Mouse (Mus musculus): ENCODE results near the gene AC170998.1.
A peak's percentile ranks its signal among the peaks of the same experiment; 100 is the strongest.

AC170998.1 gene

DNA sequence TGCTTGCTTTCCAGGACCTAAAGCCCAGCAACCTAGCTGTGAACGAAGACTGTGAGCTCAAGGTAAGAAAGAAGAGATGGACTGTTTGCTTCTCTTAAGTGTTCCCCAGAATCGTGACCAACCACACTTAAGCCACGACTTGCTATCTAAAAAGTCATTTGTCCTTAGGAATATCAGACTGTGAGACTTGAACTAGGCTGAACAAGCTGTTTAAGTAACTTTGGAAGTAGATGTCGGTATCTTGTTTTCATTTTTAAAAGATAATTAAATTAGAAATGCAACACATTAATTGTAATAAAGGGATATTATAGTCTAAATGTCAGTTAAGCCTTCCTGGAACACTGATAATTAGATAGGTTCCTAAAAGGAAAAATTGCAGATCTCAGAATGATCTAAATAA lies at the start of gene AC170998.1:
AC170998.1 (plus strand) TSS at position 301 of the 400 bp plus-strand sequence.
- no peak for DNase-seq

DNA sequence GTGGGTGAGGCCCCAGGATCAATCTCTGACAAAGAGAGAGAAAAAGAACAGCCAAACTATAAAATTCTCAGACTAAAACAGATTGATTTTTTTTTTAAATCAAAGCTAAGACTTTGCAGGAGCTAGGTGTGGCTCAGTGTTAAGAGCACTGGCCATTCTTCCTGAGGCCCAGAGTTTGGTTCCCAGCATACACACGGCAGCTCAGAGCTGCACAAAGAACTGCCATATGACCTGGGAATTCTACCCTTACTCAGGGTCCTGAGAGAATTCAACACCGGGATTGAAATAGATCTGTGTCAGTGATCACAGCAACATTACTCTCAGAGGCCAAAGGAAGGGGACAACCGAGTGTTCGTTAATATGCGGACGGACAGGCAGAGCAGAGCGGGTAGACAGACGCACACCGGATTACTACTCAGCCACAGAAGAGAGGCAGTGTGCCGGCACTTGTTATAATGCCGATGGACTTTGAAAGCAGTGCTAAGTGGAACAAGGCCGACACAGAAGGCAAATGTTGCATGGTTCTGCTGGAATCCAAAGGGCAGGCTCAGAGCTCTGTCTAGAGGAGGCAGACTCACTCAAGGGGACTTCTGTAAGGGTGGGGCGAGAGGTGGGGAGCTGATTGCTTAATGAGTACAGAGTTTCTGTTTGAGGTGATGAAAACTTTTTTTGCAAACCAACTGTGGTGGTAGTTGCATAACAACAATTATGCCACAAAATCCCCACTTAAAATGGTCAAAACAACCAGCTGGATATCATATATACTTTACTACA lies 43.4 kb upstream of the AC170998.1 start:
- DNase-seq, result no peak

DNA sequence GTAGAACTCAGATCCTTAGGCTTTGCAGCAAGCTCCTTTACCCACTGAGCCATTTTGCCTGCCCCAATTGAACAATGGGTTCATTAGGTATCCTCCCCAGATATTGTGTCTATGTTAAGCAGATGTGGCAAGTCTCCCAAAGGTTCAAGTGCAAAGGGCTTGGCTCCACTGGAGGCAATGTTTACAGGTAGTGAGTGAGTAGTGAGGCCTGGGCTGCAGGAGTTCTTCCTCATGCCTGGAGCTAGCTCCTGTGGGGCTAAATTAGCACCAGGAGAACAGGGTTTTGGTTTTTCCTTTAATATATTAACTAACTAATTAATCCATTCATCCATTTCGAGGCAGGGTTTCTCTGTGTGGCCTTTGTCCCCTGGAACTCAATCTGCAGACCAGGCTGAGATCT lies 42.3 kb upstream of the AC170998.1 start:
- no peak for DNase-seq

DNA sequence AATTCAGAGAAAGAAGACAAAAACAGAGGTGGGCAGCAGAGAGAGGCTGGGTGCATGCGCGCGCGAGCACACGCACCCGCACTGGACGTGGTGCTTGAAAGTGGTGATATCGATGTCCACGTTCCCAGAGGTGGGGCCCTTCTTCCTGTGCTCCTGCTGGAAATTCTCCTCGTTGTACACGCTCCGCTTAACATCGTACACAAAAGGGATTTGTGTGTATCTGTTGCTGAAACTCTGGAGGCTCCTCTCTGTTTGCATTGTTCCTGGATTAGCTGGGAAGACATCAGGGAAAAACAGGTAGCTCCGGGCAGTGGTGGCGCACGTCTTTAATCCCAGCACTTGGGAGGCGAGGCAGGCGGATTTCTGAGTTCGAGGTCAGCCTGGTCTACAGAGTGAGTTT lies 41.3 kb upstream of the AC170998.1 start:
- no peak for DNase-seq

DNA sequence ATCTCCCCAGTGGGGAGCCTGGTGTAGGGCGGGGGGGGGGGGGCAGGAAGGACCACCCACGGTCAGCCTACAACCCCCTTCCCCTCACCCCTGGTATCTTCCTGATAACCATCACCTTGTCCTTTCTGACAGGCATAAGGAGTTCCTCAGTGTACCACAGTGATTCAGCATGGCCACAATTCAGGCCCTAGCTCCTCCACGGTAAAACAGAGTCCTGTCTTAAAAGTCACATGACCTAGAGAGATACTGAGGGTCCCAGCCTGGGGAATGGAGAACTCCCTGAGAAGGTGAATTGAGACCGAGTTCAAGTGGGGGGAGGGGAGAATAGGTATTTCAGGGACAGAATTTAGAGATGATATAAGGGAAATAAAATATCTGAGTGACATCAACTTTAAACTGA lies 38.5 kb upstream of the AC170998.1 start:
- DNase-seq, result no peak

DNA sequence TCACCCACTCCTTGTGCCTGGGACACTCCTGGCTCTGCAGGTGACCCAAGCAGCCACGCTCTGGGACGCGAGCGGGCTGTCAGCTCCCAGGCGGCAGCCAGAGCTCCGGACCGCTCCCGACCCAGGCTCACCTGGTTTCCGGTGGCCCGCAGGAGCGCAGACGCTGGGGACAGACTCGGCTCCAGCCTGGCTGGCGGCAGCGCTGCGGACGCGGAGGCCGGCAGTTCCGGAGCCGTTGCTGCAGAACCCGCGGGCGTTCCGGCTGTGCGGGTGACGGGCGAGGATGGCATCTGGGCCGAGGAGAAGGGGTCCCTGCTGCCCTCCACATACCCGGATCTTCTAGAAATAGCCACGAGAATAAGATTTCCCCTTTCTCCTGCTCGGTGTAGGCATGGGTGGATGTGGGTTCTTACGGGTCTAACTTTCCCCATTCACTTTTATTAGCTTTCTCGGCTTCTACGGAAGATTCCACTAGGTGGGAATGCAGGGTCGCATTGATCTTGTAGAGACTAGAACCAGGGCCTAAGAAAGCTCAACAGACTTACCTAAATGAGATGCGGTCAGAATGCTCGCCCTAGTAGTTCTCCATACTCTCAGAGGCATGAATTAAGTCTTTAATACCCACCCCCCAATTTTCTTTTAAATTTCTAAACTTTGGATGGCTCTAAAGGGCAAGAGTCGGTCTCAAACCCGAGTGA lies 36.1 kb upstream of the AC170998.1 start, which contains the start of gene Slc26a8:
Slc26a8 (minus strand) TSS at position 648 of the 698 bp plus-strand sequence.
- peak in 1 of 2 experiments; percentile 12 for DNase-seq

DNA sequence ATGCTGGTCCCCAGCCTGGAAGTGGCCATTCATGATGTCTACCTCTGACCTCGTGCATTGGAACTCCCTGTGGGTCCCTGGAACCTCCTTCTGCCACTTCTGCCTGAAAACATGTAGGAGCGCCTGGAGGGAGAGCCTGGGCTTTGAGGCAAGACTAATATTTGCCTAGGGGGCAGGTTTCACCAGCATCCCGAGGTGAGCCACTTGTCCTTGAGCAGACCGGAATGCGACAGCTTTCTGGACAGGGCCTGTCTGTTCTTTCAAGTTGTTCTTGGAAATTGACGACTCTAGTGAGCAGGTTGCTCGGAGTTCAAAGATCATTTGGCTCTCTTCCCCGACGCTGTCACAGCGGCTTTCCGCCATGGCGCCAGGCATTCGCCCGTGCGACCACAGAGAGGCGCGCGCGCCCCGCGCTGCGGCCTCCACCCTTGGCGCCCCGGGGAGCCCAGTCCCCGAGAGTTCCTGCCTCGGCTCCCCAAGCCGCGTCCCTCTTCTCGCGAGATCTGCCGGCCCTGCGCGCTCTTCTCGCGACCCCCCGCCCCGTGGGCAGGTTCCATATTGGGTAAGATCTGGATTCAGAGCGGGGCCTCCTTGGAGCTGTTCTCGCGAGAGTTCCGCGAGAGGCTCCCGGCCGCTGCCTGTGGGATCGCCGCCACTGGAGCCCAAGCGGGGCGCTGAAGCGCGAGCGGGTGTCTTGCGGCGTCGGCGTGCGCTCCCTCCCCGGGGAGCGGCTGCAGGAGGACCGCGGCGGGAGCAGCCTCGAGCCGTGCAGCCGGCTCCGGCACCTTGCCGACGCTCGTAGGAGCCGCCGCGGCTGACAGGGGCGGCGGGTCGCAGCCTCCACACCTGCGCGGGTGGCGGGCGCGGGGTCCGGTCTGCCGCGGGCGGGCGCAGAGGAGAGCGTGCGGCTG lies 34.9 kb upstream of the AC170998.1 start, which contains the start of gene Mapk14:
Mapk14 (plus strand) TSS at position 554 of the 911 bp plus-strand sequence.
- DNase-seq, result peak; percentile 100

DNA sequence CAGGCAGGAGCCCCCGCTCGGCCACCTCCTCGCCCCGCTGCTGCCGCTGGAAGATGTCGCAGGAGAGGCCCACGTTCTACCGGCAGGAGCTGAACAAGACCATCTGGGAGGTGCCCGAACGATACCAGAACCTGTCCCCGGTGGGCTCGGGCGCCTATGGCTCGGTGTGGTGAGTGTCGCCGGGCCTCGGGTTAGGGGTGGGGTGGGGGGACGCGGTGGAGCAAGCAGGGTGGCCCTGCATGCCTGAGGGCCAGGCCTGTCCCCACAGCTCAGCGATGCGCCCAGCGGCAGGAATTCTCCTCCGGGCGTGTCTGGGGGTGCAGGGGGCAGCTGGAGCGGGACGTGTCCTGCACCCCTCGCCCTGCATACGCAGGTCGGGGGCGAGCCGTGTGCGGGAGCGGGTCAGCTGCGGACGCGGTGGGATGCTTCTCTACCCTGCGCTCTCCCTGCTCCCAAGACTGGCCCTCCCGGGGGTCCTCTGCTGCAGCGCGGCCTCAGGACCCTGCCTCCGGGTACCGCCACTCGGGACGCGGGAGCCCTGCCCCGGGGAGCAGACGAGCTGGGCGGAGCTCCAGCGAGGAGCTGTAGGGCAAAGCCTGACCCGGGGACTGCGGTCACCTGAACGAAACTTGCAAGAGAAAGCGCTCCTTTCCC lies 34.1 kb upstream of the AC170998.1 start:
- DNase-seq, result peak; percentile 48 to 62

DNA sequence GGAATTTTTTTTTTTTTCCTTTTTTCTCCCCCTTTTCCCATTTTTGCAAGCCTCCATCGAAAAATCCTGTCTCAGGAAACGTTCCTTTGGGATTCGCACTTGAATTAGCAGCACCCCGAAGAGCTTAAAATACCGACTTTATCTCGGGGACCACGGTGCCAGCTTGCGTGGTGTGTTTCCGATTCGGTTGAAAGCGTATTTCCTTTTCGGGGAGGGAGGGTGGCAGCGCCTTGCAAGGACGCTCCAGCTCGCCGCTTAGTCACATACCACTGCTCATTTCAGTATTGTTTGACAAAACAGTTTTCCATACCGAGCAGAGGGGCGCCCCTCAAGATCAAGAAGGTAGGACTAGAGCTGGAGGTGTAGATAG lies 33.6 kb upstream of the AC170998.1 start:
- peak; percentile 51 to 59 for DNase-seq

DNA sequence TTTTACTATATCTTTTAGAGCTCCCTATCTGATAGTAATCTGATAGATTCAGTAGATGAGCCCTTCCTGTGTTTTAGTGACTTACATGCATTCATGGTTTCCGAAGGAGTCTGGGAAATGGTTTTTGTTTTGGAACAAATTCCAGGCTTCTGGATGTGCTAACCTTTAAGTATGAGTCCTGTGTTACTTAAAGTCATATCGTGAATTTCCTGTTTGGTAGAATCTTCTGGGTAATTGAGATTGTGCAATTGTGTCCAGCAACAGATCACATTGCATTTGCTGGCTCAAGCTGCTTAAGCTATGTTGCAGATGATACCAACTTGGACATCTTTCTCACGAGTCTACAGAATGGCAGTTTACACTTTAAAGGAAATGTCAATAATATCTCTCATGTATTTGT lies 32.8 kb upstream of the AC170998.1 start:
- no peak for DNase-seq

DNA sequence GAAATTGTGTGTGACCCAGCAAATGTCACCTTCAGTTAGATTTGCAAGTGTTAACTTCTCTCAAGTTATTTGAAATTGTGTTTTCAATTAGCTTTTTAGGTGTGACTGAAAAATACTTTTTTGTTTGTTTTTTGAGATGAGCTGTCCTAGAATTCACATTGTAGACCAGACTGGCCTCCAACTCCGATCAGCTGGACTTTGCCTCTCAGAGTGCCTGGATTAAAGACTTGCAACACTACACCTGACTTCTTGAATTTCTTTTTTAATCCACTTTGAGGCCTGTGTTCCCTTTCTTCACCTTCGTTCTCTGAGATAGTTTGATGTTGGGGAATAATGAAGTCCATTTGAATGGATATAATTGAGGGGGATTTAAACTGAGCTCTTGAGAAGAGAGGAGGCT lies 31.8 kb upstream of the AC170998.1 start:
- DNase-seq, result no peak

DNA sequence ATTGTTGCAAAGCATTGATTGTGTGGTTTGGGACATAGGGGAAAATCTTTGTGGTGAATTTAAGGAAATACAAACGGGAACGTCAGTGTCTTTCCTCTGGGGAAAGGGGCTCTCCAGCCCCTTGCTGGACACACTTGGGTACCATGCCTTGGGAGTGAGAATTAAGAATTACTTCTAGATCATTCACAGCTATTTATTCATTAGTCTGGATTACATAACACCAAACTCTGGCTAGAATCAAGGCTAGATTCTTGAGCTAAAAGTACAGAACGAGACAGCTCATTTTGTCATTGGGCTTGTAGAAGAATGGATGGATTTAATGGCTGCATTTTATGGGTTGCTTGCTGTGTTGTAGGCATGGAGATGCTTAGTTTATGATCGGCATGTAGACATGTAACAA lies 31.1 kb upstream of the AC170998.1 start:
- DNase-seq, result no peak

DNA sequence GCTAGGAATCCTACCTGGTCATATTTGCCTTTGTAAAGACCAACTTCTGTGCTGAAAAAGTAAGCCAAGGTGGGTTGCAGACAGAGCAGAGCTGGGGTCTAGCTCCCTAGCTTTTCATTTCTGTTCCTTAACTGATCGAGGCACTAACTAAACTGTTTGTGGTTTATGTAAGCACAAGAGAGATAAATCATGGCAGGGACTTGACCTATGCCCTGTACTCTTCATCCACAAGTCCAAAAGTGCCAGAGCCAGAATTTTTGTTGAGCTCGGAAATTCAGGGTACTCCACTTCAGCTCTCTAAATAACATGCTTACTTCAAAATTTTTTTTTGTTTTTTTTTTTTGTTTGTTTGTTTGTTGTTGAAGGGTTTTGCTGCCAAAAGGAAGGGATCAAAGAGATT lies 29.2 kb upstream of the AC170998.1 start:
- no peak for DNase-seq

DNA sequence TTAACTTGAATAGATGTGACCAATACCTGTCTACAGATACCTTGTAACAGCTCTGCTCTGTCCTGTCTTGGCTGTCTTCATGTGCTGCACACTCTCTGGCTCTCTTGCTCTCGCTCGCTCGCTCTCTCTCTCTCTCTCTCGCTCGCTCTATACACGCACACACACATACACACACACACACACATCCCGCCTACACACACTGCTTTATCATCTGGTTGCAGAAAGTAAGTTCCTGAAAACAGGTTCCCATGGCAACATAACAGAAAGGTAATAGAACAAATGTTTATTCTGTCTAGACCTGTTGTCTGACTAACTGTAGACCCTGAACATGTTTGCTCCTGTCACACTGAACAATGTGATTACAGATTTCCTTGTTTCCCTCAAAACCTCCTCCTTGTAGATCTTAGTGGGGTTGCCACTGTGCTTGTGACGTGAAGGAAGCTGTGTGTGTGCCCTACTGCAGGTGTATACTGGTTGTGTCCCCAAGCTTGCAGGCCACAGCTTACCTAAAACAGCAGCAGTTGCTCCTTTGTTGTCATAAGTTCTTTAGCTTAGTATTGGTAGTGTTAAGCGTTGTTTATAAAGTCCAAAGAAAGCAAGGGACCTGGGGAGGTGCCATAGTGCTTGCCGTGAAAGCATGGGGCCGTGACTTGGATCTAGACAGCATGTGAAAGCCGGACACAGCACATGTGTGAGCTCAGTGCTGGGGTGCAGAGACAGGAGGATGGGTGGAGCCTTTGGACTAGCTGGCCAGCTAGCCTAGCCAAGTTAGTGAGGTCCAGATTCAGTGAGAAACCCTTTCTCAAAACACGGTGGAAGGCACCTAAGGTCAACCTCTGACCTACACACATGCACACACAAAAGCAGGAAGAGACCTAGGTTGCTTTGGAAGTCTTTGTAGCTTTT lies 28.3 kb upstream of the AC170998.1 start:
- DNase-seq, result no peak

DNA sequence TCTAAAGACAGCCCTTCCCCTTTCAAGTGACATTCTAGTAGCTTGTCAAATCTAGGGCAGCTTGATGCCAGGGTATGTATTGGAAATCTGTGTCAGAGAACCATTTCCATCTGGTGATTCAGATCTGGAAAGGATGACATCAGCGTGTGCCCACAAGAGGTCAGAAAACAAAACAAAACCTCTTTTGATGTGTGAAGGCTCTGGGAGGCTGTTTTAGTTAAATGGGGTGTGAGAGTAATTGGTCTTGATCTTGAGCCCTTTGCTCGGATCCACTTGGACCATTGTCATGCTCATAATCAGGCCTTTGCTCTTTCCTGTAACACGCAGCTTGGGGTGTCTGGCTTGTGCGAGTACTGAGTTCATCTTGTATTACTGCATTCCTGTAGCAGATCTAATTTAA lies 27.6 kb upstream of the AC170998.1 start:
- DNase-seq, result no peak

DNA sequence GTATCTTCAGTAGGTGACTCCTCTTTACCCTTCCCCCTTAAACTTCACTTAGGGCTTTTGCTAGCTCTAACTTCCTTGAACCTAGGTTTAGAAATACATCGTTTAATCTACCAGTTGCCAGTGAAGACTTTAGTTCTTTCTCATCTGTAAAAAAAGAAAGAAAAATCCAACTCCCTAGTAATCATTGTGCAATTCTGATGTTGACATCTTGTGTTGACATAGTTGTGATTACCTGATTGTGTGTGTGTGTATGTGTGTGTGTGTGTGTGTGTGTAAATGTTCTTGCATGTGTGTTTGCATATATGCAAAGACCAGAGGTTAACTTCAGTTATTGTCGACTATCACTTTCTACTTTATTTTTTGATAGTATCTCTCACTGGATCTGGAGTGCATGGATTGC lies 27.2 kb upstream of the AC170998.1 start:
- DNase-seq, result no peak

DNA sequence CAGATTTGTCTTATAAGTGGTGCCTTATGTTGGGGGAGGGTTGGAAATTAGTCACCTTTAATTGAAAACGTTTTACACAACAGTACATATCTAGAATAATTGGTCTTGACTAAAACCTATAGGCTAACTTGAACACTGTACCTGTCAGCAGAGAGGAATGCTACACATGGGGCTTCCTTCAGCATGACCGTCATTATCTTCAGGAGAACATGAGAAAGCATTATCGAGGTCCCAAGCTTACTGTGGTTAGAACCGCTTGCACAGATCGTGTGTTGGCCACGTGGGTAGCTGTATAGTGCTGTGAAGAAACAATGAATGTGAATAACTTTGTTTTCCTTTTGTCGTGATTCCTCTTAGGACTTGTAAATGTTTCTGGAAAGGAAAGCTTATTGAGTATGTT lies 26.1 kb upstream of the AC170998.1 start:
- no peak for DNase-seq

DNA sequence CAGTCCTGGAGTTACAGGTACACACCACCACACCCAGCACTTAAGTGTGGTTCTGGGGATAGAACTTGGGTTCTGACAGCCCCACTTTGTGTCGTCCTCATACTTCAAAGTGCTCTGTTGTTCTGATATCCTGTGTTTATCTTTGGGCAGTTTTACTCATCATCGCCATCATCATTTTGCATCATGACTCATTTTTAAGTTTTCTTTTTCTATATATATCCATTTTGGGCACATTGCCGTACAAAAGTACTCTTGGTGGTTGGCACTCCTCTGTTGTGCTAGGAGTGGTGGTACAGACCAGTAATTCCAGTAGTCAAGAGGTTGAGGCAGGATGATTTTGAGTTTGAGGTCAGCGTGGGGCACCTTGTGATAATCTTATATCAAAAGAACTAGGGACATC lies 24.7 kb upstream of the AC170998.1 start:
- DNase-seq, result no peak

DNA sequence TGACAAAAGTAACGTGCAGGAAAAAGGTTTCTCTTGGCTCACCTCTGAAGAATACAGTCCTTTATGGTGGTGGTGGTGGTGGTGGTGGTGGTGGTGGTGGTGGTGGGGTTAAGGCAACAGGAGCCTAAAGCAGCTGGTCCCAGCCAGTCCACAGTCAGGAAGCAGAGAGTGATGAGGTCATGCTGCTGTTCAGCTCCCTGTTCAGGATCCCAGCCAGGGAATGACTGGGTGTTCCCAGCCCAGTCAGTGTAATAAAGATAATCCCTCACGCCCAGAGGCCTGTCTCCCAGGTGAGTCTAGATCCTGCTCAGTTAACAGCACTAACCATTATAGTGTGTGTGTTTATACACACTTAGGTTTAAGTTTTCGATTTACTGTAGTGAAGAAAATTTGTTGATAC lies 24.1 kb upstream of the AC170998.1 start:
- no peak for DNase-seq

DNA sequence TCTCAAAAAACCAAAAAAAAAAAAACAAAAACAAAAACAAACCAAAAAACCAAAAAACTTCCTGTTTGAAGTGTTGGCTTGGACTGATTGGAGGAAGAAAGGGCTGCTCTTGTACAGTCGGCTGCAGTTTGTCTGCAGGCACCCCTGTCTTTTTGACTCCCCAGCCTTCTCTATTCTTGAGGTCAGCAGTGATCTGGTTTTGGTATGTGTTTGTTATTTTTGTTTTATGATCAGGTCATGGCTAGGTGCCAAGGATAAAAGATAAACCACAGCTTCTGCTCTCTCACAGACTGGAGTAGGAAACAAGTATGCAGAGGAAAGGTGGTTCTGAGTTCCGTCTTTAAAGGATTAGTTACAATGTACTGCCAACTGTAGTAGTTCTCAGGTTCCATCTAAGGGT lies 23.2 kb upstream of the AC170998.1 start:
- DNase-seq, result no peak

DNA sequence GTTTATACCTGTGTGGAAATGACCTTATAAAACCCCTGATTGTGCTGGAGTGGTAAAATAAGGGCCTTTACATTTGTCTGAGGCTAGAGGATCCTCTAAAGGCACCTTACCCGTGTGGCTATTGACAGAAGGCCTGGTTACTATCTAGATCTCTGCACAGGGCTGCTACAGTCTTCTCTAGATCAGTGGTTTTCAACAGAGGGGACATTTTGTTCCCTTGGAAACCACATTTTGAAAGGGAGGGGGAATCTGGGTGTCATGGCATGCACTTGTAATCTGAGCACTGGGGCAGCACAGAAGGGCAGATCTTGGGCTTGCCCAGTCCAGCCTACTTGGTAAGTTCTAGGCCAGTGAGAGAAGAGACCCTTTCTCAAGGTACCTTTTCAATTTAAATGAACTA lies 19.2 kb upstream of the AC170998.1 start:
- DNase-seq, result no peak
